Mouse (Mus musculus) kidney, adult 2 months (tissue): ENCODE measurements around the gene Zfp879.

ENCODE experiments used
- CTCF ChIP-seq: fragments of 200-500 bp; conservative IDR thresholded peaks from 2 replicates; pipeline ENCODE4 v1.5.1; 2011; ENCODE audit warnings: low read depth, mild to moderate bottlenecking, control low read depth, low read length, moderate library complexity, mixed read lengths; ENCODE audit not compliant: insufficient read depth, insufficient read length
- POLR2A ChIP-seq: fragments of 200-500 bp; IDR thresholded peaks from one replicate; pipeline ENCODE4 v1.6.1; 2011; ENCODE audit warnings: low read depth, low read length, control low read depth

- TF ChIP-seq POLR2A, result no peak
- no peak for TF ChIP-seq CTCF
Observed at GRCm38 (mm10) chr11:50845951-50846350, 4.6 kb upstream of the Zfp879 start.
